Mouse (Mus musculus) gastrocnemius, adult 18-20 months (tissue): ENCODE measurements around the gene Gpr1. TPM values are rescaled to one million over a fixed set of nuclear protein-coding genes. Genes with fewer than 3 reads are reported as not detected.
A peak's percentile ranks its signal among the peaks of the same experiment; 100 is the strongest.

Experiments used
- DNase-seq: peaks from one replicate; pipeline ENCODE4 v3.0.0; 2021; ENCODE audit warnings: low spot score
- long read RNA-seq, 2 experiments: library from polyadenylated mRNA; stranded (forward); transcript quantifications; one replicate each; pipeline ENCODE4 v2.0.0; 2021
- total RNA-seq, 2 experiments: library from RNA; stranded (reverse); gene quantifications; 2 replicates each; pipeline ENCODE4 v1.2.3; 2021

Gene Gpr1
- total RNA-seq: under 1 TPM; 0.41 to 0.45 TPM
- long read RNA-seq, experiment 1: 0 reads
- long read RNA-seq, experiment 2: 0 reads

- DNase-seq: no peak
Measured at GRCm38 (mm10) chr1:63214271-63214558, at the start of gene Gpr1. Gene Gpr1 (minus strand): TSS chr1:63214543.

GRCm38 (mm10) chr1:63263671-63264070 lies 49.3 kb upstream of the Gpr1 start:
- no peak for DNase-seq

- DNase-seq: no peak
Measured at GRCm38 (mm10) chr1:63261041-63261590, 46.8 kb upstream of the Gpr1 start.

GRCm38 (mm10) chr1:63260742-63261033 lies 46.3 kb upstream of the Gpr1 start:
- no peak for DNase-seq

- no peak for DNase-seq
Measured at GRCm38 (mm10) chr1:63259916-63260741, 45.8 kb upstream of the Gpr1 start.

GRCm38 (mm10) chr1:63259271-63259830 lies 45.0 kb upstream of the Gpr1 start:
- no peak for DNase-seq

- no peak for DNase-seq
Measured at GRCm38 (mm10) chr1:63258501-63258900, 44.2 kb upstream of the Gpr1 start.

GRCm38 (mm10) chr1:63256083-63256482 lies 41.7 kb upstream of the Gpr1 start:
- no peak for DNase-seq

- no peak for DNase-seq
Measured at GRCm38 (mm10) chr1:63255101-63255500, 40.8 kb upstream of the Gpr1 start.

GRCm38 (mm10) chr1:63253291-63253690 lies 38.9 kb upstream of the Gpr1 start:
- no peak for DNase-seq

GRCm38 (mm10) chr1:63252351-63253209 lies 38.2 kb upstream of the Gpr1 start:
- peak; percentile 9 for DNase-seq

- no peak for DNase-seq
Measured at GRCm38 (mm10) chr1:63249261-63249660, 34.9 kb upstream of the Gpr1 start.

GRCm38 (mm10) chr1:63248360-63248851 lies 34.1 kb upstream of the Gpr1 start:
- DNase-seq: no peak

- DNase-seq: no peak
Measured at GRCm38 (mm10) chr1:63247831-63248359, 33.6 kb upstream of the Gpr1 start.

GRCm38 (mm10) chr1:63246862-63247521 lies 32.6 kb upstream of the Gpr1 start:
- no peak for DNase-seq

GRCm38 (mm10) chr1:63243854-63244253 lies 29.5 kb upstream of the Gpr1 start:
- no peak for DNase-seq

- peak; percentile 65 for DNase-seq
Measured at GRCm38 (mm10) chr1:63239751-63240150, 25.4 kb upstream of the Gpr1 start.

GRCm38 (mm10) chr1:63239305-63239704 lies 25.0 kb upstream of the Gpr1 start:
- DNase-seq: no peak

GRCm38 (mm10) chr1:63237371-63237770 lies 23.0 kb upstream of the Gpr1 start:
- no peak for DNase-seq

- DNase-seq: no peak
Measured at GRCm38 (mm10) chr1:63227241-63227640, 12.9 kb upstream of the Gpr1 start.

- no peak for DNase-seq
Measured at GRCm38 (mm10) chr1:63225890-63226289, 11.5 kb upstream of the Gpr1 start.
